Mouse (Mus musculus) intestine, embryonic 16.5 days (tissue): Measurements from ENCODE around the gene Tril. TPM values are rescaled to one million over a fixed set of nuclear protein-coding genes. Genes with fewer than 3 reads are reported as not detected.

Experiments used
- ATAC-seq: fragments of 200-750 bp; cut with Nextera tagmentation; 2 replicates; pipeline ENCODE4 v1.8.0; 2017; ENCODE audit warnings: moderate TSS enrichment, moderate library complexity
- H3K27ac ChIP-seq: fragments of 300-500 bp; sonication (generic); 2 replicates; pipeline ENCODE4 v1.5.1; 2014; ENCODE audit warnings: mild to moderate bottlenecking, low read length
- H3K27me3 ChIP-seq: fragments of 300-500 bp; sonication (generic); replicated peaks from 2 replicates; pipeline ENCODE4 v1.6.1; 2014; ENCODE audit warnings: low read length, control low read depth, mixed read lengths; ENCODE audit not compliant: control insufficient read depth, insufficient read depth
- H3K36me3 ChIP-seq: fragments of 300-500 bp; sonication (generic); 2 replicates; pipeline ENCODE4 v1.6.1; 2014; ENCODE audit warnings: low read length, control low read depth; ENCODE audit not compliant: control insufficient read depth, insufficient read depth
- H3K4me1 ChIP-seq: fragments of 300-500 bp; sonication (generic); 2 replicates; pipeline ENCODE4 v1.6.1; 2014; ENCODE audit warnings: low read length, control low read depth, mixed read lengths; ENCODE audit not compliant: control insufficient read depth, insufficient read depth
- H3K4me2 ChIP-seq: fragments of 300-500 bp; sonication (generic); 2 replicates; pipeline ENCODE4 v1.6.1; 2014; ENCODE audit warnings: low read depth, low read length, control low read depth
- H3K4me3 ChIP-seq: fragments of 300-500 bp; sonication (generic); 2 replicates; pipeline ENCODE4 v1.5.1; 2014; ENCODE audit warnings: mild to moderate bottlenecking, low read length
- H3K9ac ChIP-seq: fragments of 300-500 bp; sonication (generic); 2 replicates; pipeline ENCODE4 v1.6.1; 2014; ENCODE audit warnings: low read depth, low read length
- H3K9me3 ChIP-seq: fragments of 300-500 bp; sonication (generic); 2 replicates; pipeline ENCODE4 v1.6.1; 2016; ENCODE audit warnings: low read length, control low read depth; ENCODE audit not compliant: control insufficient read depth
- WGBS: fragments of 180-500 bp; shearing (Covaris S2); extraction: QIAGEN DNeasy Blood & Tissue Kit; methylation state at CpG from one replicate; pipeline ENCODE4 v1.1.7; 2014; 5-methylcytosine and 5-hydroxymethylcytosine counted together
- polyA plus RNA-seq: library from polyadenylated mRNA; unstranded; fragments of >200 nt; fragmentation: Nextera tagmentation; extraction: Ambion mirVana; gene quantifications from 2 replicates; pipeline ENCODE4 v1.2.1, GENCODE M21; 2015

The Tril gene
- polyA plus RNA-seq, 1 experiment from 2014 or later, result 10.2 TPM

GRCm38 (mm10) chr6:53778424-53778955 is 42.1 kb downstream of the Tril start:
- H3K36me3 ChIP-seq, result no peaks in the 10 kb centered on the region
- no peak overlapping the region for H3K4me2 ChIP-seq
- no peaks in the 10 kb centered on the region for H3K27me3 ChIP-seq
- no peak overlapping the region for H3K27ac ChIP-seq
- whole genome bisulfite sequencing, result 61% methylated on average over 8 of the region's 8 CpGs
- ATAC-seq, result no peak
- no peaks in the 10 kb centered on the region for H3K4me1 ChIP-seq
- H3K4me3 ChIP-seq, result no peak overlapping the region
- no peaks in the 10 kb centered on the region for H3K9me3 ChIP-seq
- no peak overlapping the region for H3K9ac ChIP-seq

GRCm38 (mm10) chr6:53768275-53768674 is 52.4 kb downstream of the Tril start:
- Histone ChIP-seq H3K27ac (no peak overlapping the region), H3K4me1 (peaks cover 5% of the 10 kb centered on the region; the same call in 1 of the 2 replicates), H3K9me3 (no peaks in the 10 kb centered on the region), H3K36me3 (no peaks in the 10 kb centered on the region), H3K4me2 (no peak overlapping the region), H3K9ac (no peak overlapping the region), H3K4me3 (no peak overlapping the region), H3K27me3 (no peaks in the 10 kb centered on the region)
- WGBS, result 86% methylated on average over 4 of the region's 4 CpGs
- ATAC-seq, result no peak

- no peak overlapping the region for H3K4me2 ChIP-seq
- ATAC-seq, result no peak; the same call in 1 of the 2 replicates
- no peaks in the 10 kb centered on the region for H3K9me3 ChIP-seq
- no peaks in the 10 kb centered on the region for H3K36me3 ChIP-seq
- WGBS, result 27% methylated on average over 10 of the region's 10 CpGs
- no peak overlapping the region for H3K9ac ChIP-seq
- H3K4me1 ChIP-seq, result peaks cover 5% of the 10 kb centered on the region; the same call in 1 of the 2 replicates
- H3K4me3 ChIP-seq, result no peak overlapping the region
- H3K27me3 ChIP-seq, result no peaks in the 10 kb centered on the region
- H3K27ac ChIP-seq, result no peak overlapping the region
Observed at GRCm38 (mm10) chr6:53766243-53766915, 54.3 kb downstream of the Tril start.

GRCm38 (mm10) chr6:53765731-53766130 is 54.9 kb downstream of the Tril start:
- Histone ChIP-seq H3K4me3 (no peak overlapping the region), H3K4me2 (no peak overlapping the region), H3K4me1 (peaks cover 5% of the 10 kb centered on the region; the same call in 1 of the 2 replicates), H3K27me3 (no peaks in the 10 kb centered on the region), H3K36me3 (no peaks in the 10 kb centered on the region), H3K27ac (no peak overlapping the region), H3K9me3 (no peaks in the 10 kb centered on the region), H3K9ac (no peak overlapping the region)
- no peak for ATAC-seq
- 62% methylated on average over 8 of the region's 8 CpGs for WGBS

Other genes with a start within 250 kb of the Tril start
- gene Cpvl, start 157.8 kb upstream of the Tril start, polyA plus RNA-seq, result 0.09 and 0.34 TPM in 2 replicates
- 20.2 and 20.8 TPM in 2 replicates for gene Chn2, start 218.7 kb upstream of the Tril start, polyA plus RNA-seq